In the genomic region with DNA sequence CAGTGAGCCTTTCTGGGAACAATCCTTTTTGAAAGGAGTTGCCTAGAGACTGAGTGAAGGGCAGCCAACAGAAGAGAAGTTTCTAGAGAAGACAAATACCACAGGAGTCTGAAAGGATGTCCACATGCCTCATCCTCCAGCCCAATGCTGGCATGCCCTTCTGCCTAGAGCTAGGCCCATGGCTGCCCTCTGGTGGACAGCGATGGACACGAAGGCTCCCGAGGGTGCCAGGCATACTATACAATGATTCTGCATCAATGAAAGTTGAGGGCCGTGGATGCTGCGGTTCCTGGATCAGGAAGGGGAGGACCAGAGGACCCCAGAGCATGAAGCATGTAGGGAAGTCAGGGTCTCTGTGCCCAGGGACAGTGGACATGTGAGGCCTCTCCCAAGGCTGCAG, we compare ENCODE assay signal across 10 mouse cellular contexts. TPM values are rescaled to one million over a fixed set of nuclear protein-coding genes. Genes with fewer than 3 reads are reported as not detected.
DNase-seq lines count a peak whose midpoint lies in the region; ATAC-seq and TF ChIP-seq lines count a peak whose summit lies in the region.
"Had no signal": no experiment of that assay in that cellular context is flagged by ENCODE, and none has a peak within 500 bp of the region (broad histone marks: within the 10 kb centered on the region; RNA-seq: fewer than 3 reads in every experiment).

No protein-coding gene starts in this region.

- no peak overlapping the region for H3K27ac ChIP-seq in heart, adult 2 months
- H3K27ac ChIP-seq: stomach, embryonic 15.5 days had no signal

- TF ChIP-seq EP300 in heart, adult 2 months (IDR thresholded peaks at IDR 0.05; ENCODE audit: insufficient read depth, low read depth, low read length): no peak

- H3K9ac ChIP-seq in heart, adult 2 months (ENCODE audit: low read depth, low read length): no peak overlapping the region
- H3K9ac ChIP-seq: stomach, embryonic 15.5 days had no signal

- peak in 1 of 2 experiments; percentile 49 for DNase-seq in heart, adult 2 months
- no peak for DNase-seq in heart, postnatal 25 days (ENCODE audit: low spot score)
- peak; percentile 41 for DNase-seq in CD4-positive helper T cell, adult 2 months (ENCODE audit: low read depth, low spot score)
- DNase-seq in adrenal gland, postnatal 10 days: peak; percentile 78
- DNase-seq in gastrocnemius, postnatal 14 days: peak; percentile 63
- peak; percentile 83 to 85 for DNase-seq in kidney, postnatal 4 days

- WGBS in heart, adult 2 months: 46% methylated on average over 5 of the region's 5 CpGs

- no peak overlapping the region for H3K4me3 ChIP-seq in heart, adult 2 months
- H3K4me3 ChIP-seq: stomach, embryonic 15.5 days had no signal

- no peaks in the 10 kb centered on the region for H3K36me3 ChIP-seq in heart, adult 2 months (ENCODE audit: control insufficient read depth, insufficient read depth, low read length)
- H3K36me3 ChIP-seq: stomach, embryonic 15.5 days had no signal

- intact Hi-C loops in heart, adult 2 months (cut with DNase I): loop anchor here (1.0 kb wide), 1 partner anchor 107 kb away; no protein-coding TSS in a partner anchor
- intact Hi-C loops in heart, postnatal 25 days (cut with DNase I): no loop called here
- intact Hi-C loops in gastrocnemius, postnatal 14 days (cut with DNase I; ENCODE audit: low total_unique reads): loop anchor here (5.0 kb wide), 1 partner anchor 109 kb away; no protein-coding TSS in a partner anchor

- 0 out of 2 replicates have a peak, but pooled peaks have one; percentile 41 for ATAC-seq in monocyte, adult 5-6 weeks (replicated peaks; ENCODE audit: insufficient number of reproducible peaks, low FRiP score, low TSS enrichment, poor library complexity, severe bottlenecking)
- ATAC-seq in frontal cortex, adult (ENCODE audit: low TSS enrichment): no peak

- H3K27me3 ChIP-seq in heart, adult 2 months (ENCODE audit: control insufficient read depth, insufficient read depth, low read length): no peaks in the 10 kb centered on the region
- H3K27me3 ChIP-seq: stomach, embryonic 15.5 days had no signal

- no peaks in the 10 kb centered on the region for H3K4me1 ChIP-seq in heart, adult 2 months (ENCODE audit: control insufficient read depth, insufficient read depth, low read length)

- no peak for TF ChIP-seq POLR2A in heart, adult 2 months (IDR thresholded peaks at IDR 0.05; ENCODE audit: insufficient read depth, low read depth, low read length)

- TF ChIP-seq CTCF in heart, adult 2 months (IDR thresholded peaks at IDR 0.05): peak; percentile 62

- no peaks in the 10 kb centered on the region for H3K79me2 ChIP-seq in heart, adult 2 months (replicated peaks; ENCODE audit: control insufficient read depth, insufficient read depth, low read length)

RNA-seq across cellular contexts. Expression of a gene that starts 9.3 kb away (rescaled TPM):
- total RNA-seq in heart, adult 2 months (2021): under 1 TPM in 1 of 2 experiments, not detected in 1; 0.29 TPM
- not detected in 2 replicates for polyA plus RNA-seq in heart, adult 2 months (2012; rRNA removed)
- not detected for total RNA-seq in heart, postnatal 25 days (2021)
- total RNA-seq in adrenal gland, postnatal 10 days (2021): under 1 TPM; 0.21 to 0.58 TPM
- under 1 TPM in 1 of 2 experiments, not detected in 1; 0.18 TPM for total RNA-seq in gastrocnemius, postnatal 14 days (2021)
- total RNA-seq in monocyte, adult 5-6 weeks (2017): not detected in 3 replicates

RNA-seq across cellular contexts. Expression of a gene that starts 9.6 kb away (rescaled TPM):
- total RNA-seq in heart, adult 2 months (2021): not detected
- polyA plus RNA-seq in heart, adult 2 months (2012; rRNA removed): 0.16 TPM in 1 of 2 replicates, not detected in the other
- not detected for total RNA-seq in heart, postnatal 25 days (2021)
- total RNA-seq in adrenal gland, postnatal 10 days (2021): not detected
- not detected for total RNA-seq in gastrocnemius, postnatal 14 days (2021)
- total RNA-seq in monocyte, adult 5-6 weeks (2017): not detected in 3 replicates
- total RNA-seq: left cerebral cortex, postnatal 10 days had no signal

RNA-seq across cellular contexts. Expression of a gene that starts 14.6 kb away (rescaled TPM):
- total RNA-seq in heart, adult 2 months (2021): not detected
- polyA plus RNA-seq in heart, adult 2 months (2012; rRNA removed): not detected in 2 replicates
- total RNA-seq in heart, postnatal 25 days (2021): not detected
- total RNA-seq in adrenal gland, postnatal 10 days (2021): not detected
- total RNA-seq in gastrocnemius, postnatal 14 days (2021): not detected
- total RNA-seq in monocyte, adult 5-6 weeks (2017): not detected in 3 replicates
- total RNA-seq: left cerebral cortex, postnatal 10 days had no signal
- polyA plus RNA-seq: stomach, embryonic 15.5 days had no signal

RNA-seq across cellular contexts. Expression of a gene that starts 17.4 kb away (rescaled TPM):
- not detected for total RNA-seq in heart, adult 2 months (2021)
- polyA plus RNA-seq in heart, adult 2 months (2012; rRNA removed): not detected in 2 replicates
- not detected for total RNA-seq in heart, postnatal 25 days (2021)
- total RNA-seq in adrenal gland, postnatal 10 days (2021): not detected
- not detected for total RNA-seq in gastrocnemius, postnatal 14 days (2021)
- total RNA-seq in monocyte, adult 5-6 weeks (2017): not detected in 3 replicates
- total RNA-seq: left cerebral cortex, postnatal 10 days had no signal
- polyA plus RNA-seq: stomach, embryonic 15.5 days had no signal

RNA-seq across cellular contexts. Expression of a gene that starts 24.4 kb away (rescaled TPM):
- 100 to 1,000 TPM; 325 to 371 TPM for total RNA-seq in heart, adult 2 months (2021)
- 384 and 511 TPM in 2 replicates for polyA plus RNA-seq in heart, adult 2 months (2012; rRNA removed)
- total RNA-seq in heart, postnatal 25 days (2021): 100 to 1,000 TPM; 353 to 372 TPM
- 100 to 1,000 TPM; 333 to 378 TPM for total RNA-seq in adrenal gland, postnatal 10 days (2021)
- 100 to 1,000 TPM; 321 to 328 TPM for total RNA-seq in gastrocnemius, postnatal 14 days (2021)
- total RNA-seq in monocyte, adult 5-6 weeks (2017): 89.4 to 137 TPM (median 96.5 TPM) in 3 replicates
